Comparison of ENCODE assay signal across 10 mouse cellular contexts in the genomic region with DNA sequence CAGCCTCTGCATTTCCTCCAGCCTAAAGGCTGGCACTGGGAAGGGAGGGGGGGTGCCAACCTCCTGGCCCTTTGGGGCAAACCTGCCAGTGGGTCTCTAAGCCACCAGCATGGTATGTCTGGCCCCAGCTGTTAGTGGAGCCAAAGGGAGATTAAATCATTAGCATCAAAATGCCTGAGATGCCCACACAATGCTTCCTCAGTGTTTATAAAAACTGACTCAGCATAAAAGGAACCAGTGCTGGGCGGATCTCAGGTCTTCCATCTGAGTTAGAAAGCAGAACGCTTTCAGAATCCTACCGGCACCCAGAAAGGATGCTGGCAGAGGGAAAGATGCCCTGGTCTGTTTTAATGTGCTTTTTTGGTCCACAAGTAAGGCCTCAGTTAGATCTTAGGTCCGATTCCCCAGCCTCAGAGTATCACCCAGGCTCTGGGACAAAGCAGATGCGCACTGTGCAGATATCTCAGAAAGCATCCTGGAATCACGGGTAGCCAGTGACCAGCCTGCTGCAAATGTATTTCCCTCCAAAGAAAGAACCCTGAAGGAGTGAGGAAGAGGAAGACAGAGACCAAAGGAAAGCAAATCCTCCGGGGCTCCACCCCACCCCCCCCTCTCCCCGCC. TPM values are rescaled to one million over a fixed set of nuclear protein-coding genes. Genes with fewer than 3 reads are reported as not detected.
DNase-seq lines count a peak whose midpoint lies in the region; ATAC-seq lines count a peak whose summit lies in the region.
"Had no signal": no experiment of that assay in that cellular context is flagged by ENCODE, and none has a peak within 500 bp of the region (broad histone marks: within the 10 kb centered on the region; RNA-seq: fewer than 3 reads in every experiment).

No protein-coding gene starts in this region.

- intact Hi-C loops in heart, postnatal 14 days (cut with DNase I) = loop anchor here (2.0 to 5.0 kb wide), 2 partner anchors 203 to 221 kb away; no protein-coding TSS in a partner anchor

- peaks cover 5% of the 10 kb centered on the region; the same call in 1 of the 2 replicates for H3K27me3 ChIP-seq in heart, embryonic 10.5 days (ENCODE audit: insufficient read depth, poor library complexity, severe bottlenecking)
- peaks cover 16% of the 10 kb centered on the region for H3K27me3 ChIP-seq in embryonic facial prominence, embryonic 10.5 days (replicated peaks; ENCODE audit: low read depth, poor library complexity, severe bottlenecking)
- no peaks in the 10 kb centered on the region for H3K27me3 ChIP-seq in hindbrain, embryonic 13.5 days
- no peaks in the 10 kb centered on the region for H3K27me3 ChIP-seq in midbrain, embryonic 14.5 days (ENCODE audit: control insufficient read depth, insufficient read depth, low read length)

- no peak for DNase-seq in heart, embryonic 10.5 days (ENCODE audit: low spot score)
- DNase-seq in heart, postnatal 14 days = no peak
- no peak for DNase-seq in embryonic facial prominence, embryonic 10.5 days (ENCODE audit: low spot score)
- peak; percentile 74 for DNase-seq in midbrain, embryonic 14.5 days
- no peak for DNase-seq in cerebellum, postnatal 14 days
- no peak for DNase-seq in layer of hippocampus, postnatal 36 days
- no peak for DNase-seq in c-Kit-positive CD71-positive TER-119-positive erythroid progenitor cells, embryonic 14.5 days (ENCODE audit: low spot score)

- WGBS in heart, embryonic 10.5 days = 32% methylated on average over 8 of the region's 8 CpGs
- 24% methylated on average over 8 of the region's 8 CpGs for WGBS in embryonic facial prominence, embryonic 10.5 days
- 19% methylated on average over 8 of the region's 8 CpGs for WGBS in hindbrain, embryonic 13.5 days
- 6% methylated on average over 8 of the region's 8 CpGs for WGBS in midbrain, embryonic 14.5 days

- peaks cover 32% of the 10 kb centered on the region for H3K4me1 ChIP-seq in heart, embryonic 10.5 days
- H3K4me1 ChIP-seq in embryonic facial prominence, embryonic 10.5 days = peaks cover 32% of the 10 kb centered on the region
- peaks cover 14% of the 10 kb centered on the region for H3K4me1 ChIP-seq in hindbrain, embryonic 13.5 days (replicated peaks)
- H3K4me1 ChIP-seq in midbrain, embryonic 14.5 days (ENCODE audit: control insufficient read depth, insufficient read depth, low read length) = peaks cover 11% of the 10 kb centered on the region

- H3K9me3 ChIP-seq in heart, embryonic 10.5 days = no peaks in the 10 kb centered on the region
- H3K9me3 ChIP-seq in embryonic facial prominence, embryonic 10.5 days = no peaks in the 10 kb centered on the region
- H3K9me3 ChIP-seq in hindbrain, embryonic 13.5 days = no peaks in the 10 kb centered on the region
- H3K9me3 ChIP-seq in midbrain, embryonic 14.5 days (ENCODE audit: control insufficient read depth, low read length) = no peaks in the 10 kb centered on the region

- H3K4me3 ChIP-seq in heart, embryonic 10.5 days = no peak overlapping the region
- no peak overlapping the region for H3K4me3 ChIP-seq in embryonic facial prominence, embryonic 10.5 days
- no peak overlapping the region for H3K4me3 ChIP-seq in hindbrain, embryonic 13.5 days
- no peak overlapping the region for H3K4me3 ChIP-seq in midbrain, embryonic 14.5 days (replicated peaks; ENCODE audit: low read depth, low read length)

- H3K36me3 ChIP-seq in heart, embryonic 10.5 days = no peaks in the 10 kb centered on the region
- no peaks in the 10 kb centered on the region for H3K36me3 ChIP-seq in embryonic facial prominence, embryonic 10.5 days (replicated peaks)
- no peaks in the 10 kb centered on the region for H3K36me3 ChIP-seq in hindbrain, embryonic 13.5 days
- H3K36me3 ChIP-seq in midbrain, embryonic 14.5 days (ENCODE audit: control insufficient read depth, insufficient read depth, low read length) = no peaks in the 10 kb centered on the region

- peak; percentile 77 for ATAC-seq in hindbrain, embryonic 13.5 days (ENCODE audit: low FRiP score)
- peak; percentile 80 for ATAC-seq in midbrain, embryonic 14.5 days (ENCODE audit: low FRiP score, low TSS enrichment)

- H3K9ac ChIP-seq in hindbrain, embryonic 13.5 days = no peak overlapping the region; the same call in 1 of the 2 replicates
- no peak overlapping the region for H3K9ac ChIP-seq in midbrain, embryonic 14.5 days (replicated peaks; ENCODE audit: low read length)

- H3K4me2 ChIP-seq in hindbrain, embryonic 13.5 days = 0 out of 2 replicates have a peak overlapping the region, but pooled peaks have one; percentile 17
- peak overlapping the region; percentile 17; the same call in 1 of the 2 replicates for H3K4me2 ChIP-seq in midbrain, embryonic 14.5 days (ENCODE audit: low read length)

- H3K27ac ChIP-seq in heart, embryonic 10.5 days = peak overlapping the region; percentile 66; the same call in 1 of the 2 replicates
- peak overlapping the region; percentile 63 for H3K27ac ChIP-seq in embryonic facial prominence, embryonic 10.5 days (replicated peaks)
- peak overlapping the region; percentile 62; the same call in 1 of the 2 replicates for H3K27ac ChIP-seq in hindbrain, embryonic 13.5 days
- 0 out of 2 replicates have a peak overlapping the region, but pooled peaks have one; percentile 27 for H3K27ac ChIP-seq in midbrain, embryonic 14.5 days (replicated peaks; ENCODE audit: low read depth, low read length)
- H3K27ac ChIP-seq: kidney, postnatal 0 days had no signal

RNA-seq across cellular contexts. Expression of a gene that starts 53.3 kb away (rescaled TPM):
- polyA plus RNA-seq in heart, embryonic 10.5 days (2016; fragmentation: Nextera tagmentation; extraction: Ambion mirVana) = 0.99 and 1.4 TPM in 2 replicates
- 1 to 10 TPM; 3.7 to 3.9 TPM for total RNA-seq in heart, postnatal 14 days (2021)
- polyA plus RNA-seq in embryonic facial prominence, embryonic 10.5 days (2016; fragmentation: Nextera tagmentation; extraction: Ambion mirVana) = 1.8 and 2.0 TPM in 2 replicates
- polyA plus RNA-seq in hindbrain, embryonic 13.5 days (2015; fragmentation: Nextera tagmentation; extraction: Ambion mirVana) = 7.0 and 7.1 TPM in 2 replicates
- polyA plus RNA-seq in midbrain, embryonic 14.5 days (2014; fragmentation: Nextera tagmentation; extraction: Ambion mirVana) = 11.2 and 11.5 TPM in 2 replicates
- 1 to 10 TPM; 9.4 to 9.5 TPM for total RNA-seq in layer of hippocampus, postnatal 36 days (2021)
- total RNA-seq: megakaryocyte, adult 5-6 weeks had no signal
